Mouse (Mus musculus): ENCODE measurements at regions not wholly inside any gene's neighbourhood (a gene's known extent, or its start where the extent isn't known, plus 50 kb on each side); places are given as distances from the start of the nearest gene placed in this dataset.
"Not testable (repeated sequence)": the region's sequence is repeated elsewhere in the genome, so short reads cannot be mapped to it uniquely, and the experiment has no call there.

DNA sequence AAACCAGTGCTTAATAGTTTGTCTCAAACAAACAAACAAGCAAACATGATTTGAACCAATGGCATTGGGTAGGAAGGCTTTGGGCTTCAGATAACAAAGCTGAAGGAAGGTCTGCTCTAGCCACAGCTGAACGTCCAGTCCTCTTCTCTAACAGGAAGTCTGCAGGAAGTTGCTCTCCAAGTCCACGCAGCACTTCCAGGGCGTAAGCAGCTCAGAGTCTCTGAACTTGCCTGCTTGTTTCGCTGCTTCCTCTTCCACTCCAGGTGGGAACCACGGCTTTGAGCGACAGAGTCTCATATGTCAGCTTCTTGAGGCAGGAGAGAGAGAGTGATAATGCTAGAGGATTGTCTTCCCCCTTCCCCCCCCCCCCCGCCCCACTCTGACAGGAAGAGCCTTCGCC, 123.6 kb downstream of the Tnfrsf21 start:
- Histone ChIP-seq H3K36me3 (ENCODE audit: control insufficient read depth, insufficient read depth, low read length, poor library complexity, severe bottlenecking) (no peaks in the 10 kb centered on the region), H3K27me3 (ENCODE audit: control insufficient read depth, insufficient read depth, low read length, poor library complexity, severe bottlenecking) (no peaks in the 10 kb centered on the region)
- DNase-seq (ENCODE audit: low read depth, low spot score), result peak; percentile 1

DNA sequence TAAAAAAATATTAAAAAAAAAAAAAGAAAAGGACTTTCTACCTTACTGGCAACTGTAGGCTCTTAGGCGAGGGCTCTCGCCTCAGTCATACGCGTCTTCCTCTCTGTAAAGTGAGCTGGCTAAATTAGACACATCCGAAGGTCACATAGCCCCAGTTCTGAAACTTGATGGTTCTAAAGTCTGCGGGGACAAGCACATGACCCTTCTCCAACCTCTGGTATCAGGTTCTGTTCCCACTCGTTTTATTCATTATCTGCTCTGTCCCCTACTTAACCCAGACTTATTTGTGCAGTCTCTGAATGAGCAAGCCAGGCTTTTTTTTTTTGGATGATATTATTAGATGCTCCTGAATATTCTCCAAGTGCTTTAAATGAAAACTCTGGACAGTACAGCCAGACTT, 125.4 kb downstream of the Tnfrsf21 start:
- DNase-seq (ENCODE audit: low read depth, low spot score), result no peak
- no peaks in the 10 kb centered on the region for H3K27me3 ChIP-seq (ENCODE audit: control insufficient read depth, insufficient read depth, low read length, poor library complexity, severe bottlenecking)
- no peaks in the 10 kb centered on the region for H3K36me3 ChIP-seq (ENCODE audit: control insufficient read depth, insufficient read depth, low read length, poor library complexity, severe bottlenecking)

DNA sequence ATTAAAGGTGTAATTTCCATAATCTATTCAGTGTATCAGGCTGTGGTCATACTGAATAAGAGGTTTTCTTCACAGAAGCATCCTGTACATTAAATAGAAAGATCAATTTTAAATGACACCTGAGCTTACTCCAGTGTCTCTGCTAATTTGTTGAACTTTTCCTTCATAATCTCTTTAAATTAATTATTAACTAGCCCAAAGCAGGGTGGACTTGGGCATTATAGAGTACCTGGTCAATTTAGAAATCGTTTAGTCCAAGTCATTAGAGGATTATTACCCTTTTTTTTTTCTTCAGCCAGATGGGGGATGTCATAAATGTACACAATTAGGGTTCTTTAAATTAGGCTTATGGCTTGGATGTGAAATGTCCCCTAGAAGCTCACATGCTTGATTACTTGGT, 124.4 kb upstream of the Adgrf1 start:
- DNase-seq (ENCODE audit: low read depth, low spot score), result no peak
- no peaks in the 10 kb centered on the region for H3K36me3 ChIP-seq (ENCODE audit: control insufficient read depth, insufficient read depth, low read length, poor library complexity, severe bottlenecking)
- no peaks in the 10 kb centered on the region for H3K27me3 ChIP-seq (ENCODE audit: control insufficient read depth, insufficient read depth, low read length, poor library complexity, severe bottlenecking)

DNA sequence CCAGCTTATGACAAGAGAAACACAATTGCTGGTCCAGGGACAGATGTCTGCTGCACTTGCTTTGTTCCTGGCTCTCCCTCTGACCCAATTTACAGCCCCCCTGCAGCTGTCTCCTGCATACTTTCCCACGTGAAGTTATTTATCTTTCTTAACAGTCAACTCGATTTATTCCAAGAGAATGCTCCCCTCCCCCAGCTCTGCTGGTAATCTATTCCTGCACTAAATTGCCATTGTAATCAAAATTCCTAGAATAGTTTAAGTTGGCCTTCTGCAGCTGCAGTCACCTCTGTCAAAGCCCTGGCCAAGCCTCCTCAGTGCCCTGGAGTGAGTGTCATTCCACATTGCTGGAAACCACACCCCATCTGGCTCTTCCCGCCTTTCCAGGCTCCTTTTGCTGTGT, 122.2 kb upstream of the Adgrf1 start:
- Histone ChIP-seq H3K36me3 (ENCODE audit: control insufficient read depth, insufficient read depth, low read length, poor library complexity, severe bottlenecking) (no peaks in the 10 kb centered on the region), H3K27me3 (ENCODE audit: control insufficient read depth, insufficient read depth, low read length, poor library complexity, severe bottlenecking) (no peaks in the 10 kb centered on the region)
- no peak for DNase-seq (ENCODE audit: low read depth, low spot score)

DNA sequence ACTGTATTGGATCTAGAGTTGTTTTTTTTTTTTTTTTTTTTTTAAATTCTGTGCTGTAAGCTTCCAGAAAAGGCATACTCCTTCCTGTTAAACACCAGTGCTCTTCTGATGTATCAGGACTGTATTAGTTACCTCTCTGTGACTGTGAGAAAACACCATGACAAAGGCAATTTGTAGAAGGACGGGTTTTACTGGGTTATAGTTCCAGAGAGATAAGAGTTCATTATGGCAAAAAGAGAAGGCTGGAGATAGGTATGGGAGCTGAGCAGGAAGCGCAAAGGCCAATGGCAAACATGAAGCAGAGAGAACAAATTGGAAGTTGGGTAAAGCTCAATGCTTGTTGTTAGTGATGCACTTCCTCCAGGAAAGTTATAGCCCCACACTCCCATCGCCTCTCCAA, 117.5 kb upstream of the Adgrf1 start:
- no peak for DNase-seq (ENCODE audit: low read depth, low spot score)
- Histone ChIP-seq H3K27me3 (ENCODE audit: control insufficient read depth, insufficient read depth, low read length, poor library complexity, severe bottlenecking) (no peaks in the 10 kb centered on the region), H3K36me3 (ENCODE audit: control insufficient read depth, insufficient read depth, low read length, poor library complexity, severe bottlenecking) (no peaks in the 10 kb centered on the region)

DNA sequence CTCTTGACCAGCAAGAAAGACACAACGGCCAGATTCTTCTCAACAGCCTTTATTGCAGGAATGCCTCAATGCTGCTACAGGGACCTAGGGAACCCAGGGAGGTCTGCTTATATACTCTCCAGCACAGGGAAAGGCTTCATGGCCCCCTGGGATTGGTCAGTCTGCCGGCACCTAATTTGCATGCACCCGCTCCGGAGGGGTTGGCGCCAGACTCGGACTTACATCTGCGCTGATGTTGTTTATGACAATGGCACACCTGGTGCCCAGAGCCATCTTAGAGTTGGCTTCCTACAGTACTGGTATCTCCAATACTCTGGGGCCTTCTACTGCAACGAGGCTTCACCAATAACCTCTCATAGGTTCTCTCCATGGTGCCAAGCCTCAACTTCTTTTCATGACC, 114.9 kb upstream of the Adgrf1 start:
- DNase-seq (ENCODE audit: low read depth, low spot score); H3K36me3 ChIP-seq (ENCODE audit: control insufficient read depth, insufficient read depth, low read length, poor library complexity, severe bottlenecking); H3K27me3 ChIP-seq (ENCODE audit: control insufficient read depth, insufficient read depth, low read length, poor library complexity, severe bottlenecking): not testable (repeated sequence)

DNA sequence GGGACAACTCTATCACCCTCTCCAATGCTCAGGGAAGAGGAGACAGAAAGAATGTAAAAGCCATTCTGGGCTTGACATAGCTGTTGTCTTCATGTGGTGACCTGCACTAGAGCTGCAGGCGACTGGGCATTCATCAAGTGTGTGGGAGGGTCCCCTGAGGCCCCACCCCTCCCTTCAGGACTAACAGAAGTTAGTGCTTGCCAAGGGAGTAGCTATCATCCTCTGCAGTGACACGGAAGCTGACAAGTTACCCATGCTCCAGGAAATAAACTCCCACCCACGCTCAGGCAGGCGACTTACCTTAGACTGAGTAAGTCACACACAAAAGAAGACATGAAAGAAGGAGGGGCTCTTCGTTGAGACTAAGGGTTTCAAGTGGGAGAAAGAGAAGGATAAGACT, 114.0 kb upstream of the Adgrf1 start:
- Histone ChIP-seq H3K27me3 (ENCODE audit: control insufficient read depth, insufficient read depth, low read length, poor library complexity, severe bottlenecking) (no peaks in the 10 kb centered on the region), H3K36me3 (ENCODE audit: control insufficient read depth, insufficient read depth, low read length, poor library complexity, severe bottlenecking) (no peaks in the 10 kb centered on the region)
- no peak for DNase-seq (ENCODE audit: low read depth, low spot score)

DNA sequence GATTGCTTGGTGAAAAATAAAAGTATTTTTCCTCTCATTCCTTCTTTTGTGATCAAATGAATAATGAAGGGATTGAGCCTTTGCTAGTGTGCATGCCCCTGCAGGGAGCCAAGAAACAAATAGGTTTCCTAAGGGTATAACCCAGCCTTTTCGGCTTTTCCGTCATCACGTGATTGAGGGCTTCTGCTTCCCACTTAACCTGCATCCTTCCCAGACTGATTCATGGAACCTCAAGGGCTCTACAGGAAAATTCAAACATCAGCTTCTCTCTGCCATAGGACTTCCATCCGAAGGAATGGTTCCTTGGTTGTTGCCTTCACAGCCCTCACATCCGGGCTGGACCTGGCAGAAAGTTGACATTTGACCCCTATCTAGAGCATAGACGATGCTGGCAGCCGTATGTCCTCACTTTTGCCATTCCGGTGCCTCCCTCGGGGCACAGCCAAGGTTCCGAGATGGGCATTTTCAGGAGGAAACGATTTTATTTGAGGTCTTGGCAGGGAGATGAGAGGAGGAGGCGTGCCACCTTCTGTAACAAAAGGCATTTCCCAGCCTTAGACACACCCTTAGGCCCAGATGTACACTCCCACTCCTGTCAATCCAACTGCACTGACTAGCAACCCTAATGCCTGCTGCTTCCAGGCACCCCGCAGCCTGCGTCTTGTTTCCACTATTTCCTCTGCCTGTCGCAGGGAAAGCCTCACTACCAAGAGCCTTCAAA, 112.2 kb upstream of the Adgrf1 start:
- H3K27me3 ChIP-seq (ENCODE audit: control insufficient read depth, insufficient read depth, low read length, poor library complexity, severe bottlenecking), result no peaks in the 10 kb centered on the region
- DNase-seq (ENCODE audit: low read depth, low spot score), result no peak
- no peaks in the 10 kb centered on the region for H3K36me3 ChIP-seq (ENCODE audit: control insufficient read depth, insufficient read depth, low read length, poor library complexity, severe bottlenecking)

DNA sequence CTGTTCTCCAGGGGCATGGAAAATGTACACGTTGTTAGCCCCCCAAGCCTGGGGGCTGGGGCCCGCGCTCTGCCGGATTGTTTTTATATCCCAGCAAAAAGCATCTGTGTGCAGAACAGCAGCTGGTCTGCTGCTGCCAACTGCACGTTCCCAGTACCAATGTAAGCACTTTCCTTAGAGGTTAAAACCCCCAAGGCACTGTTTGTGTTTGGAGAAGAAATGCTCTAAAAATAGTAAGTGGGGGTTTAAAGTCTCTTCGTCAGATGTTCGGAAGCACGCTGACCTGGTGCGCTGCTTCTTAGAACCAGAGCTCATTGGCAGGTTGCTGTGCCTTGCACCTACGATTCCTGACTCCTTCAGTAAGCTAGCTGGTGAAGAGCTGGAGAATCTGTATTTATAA, 111.4 kb upstream of the Adgrf1 start:
- no peaks in the 10 kb centered on the region for H3K36me3 ChIP-seq (ENCODE audit: control insufficient read depth, insufficient read depth, low read length, poor library complexity, severe bottlenecking)
- H3K27me3 ChIP-seq (ENCODE audit: control insufficient read depth, insufficient read depth, low read length, poor library complexity, severe bottlenecking), result no peaks in the 10 kb centered on the region
- DNase-seq (ENCODE audit: low read depth, low spot score), result no peak

DNA sequence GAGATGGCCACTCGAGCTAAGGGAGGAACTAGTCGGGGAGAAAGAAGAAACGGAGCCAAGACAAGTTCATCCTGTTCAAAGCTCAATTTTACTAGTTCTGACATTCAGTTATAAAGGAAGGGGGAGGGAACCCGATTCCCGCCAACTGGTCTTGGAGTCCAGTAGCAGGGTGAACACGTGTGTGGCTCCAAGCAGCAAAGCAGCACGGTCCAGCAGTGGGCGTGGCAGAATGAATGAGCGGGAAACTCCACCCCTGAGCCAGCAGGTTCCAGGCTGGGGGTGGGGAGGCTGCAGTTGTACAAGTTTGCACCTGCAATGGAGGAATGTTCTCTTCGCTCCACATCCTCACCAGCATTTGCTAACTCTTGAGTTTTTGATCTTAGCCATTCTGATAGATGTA, 108.8 kb upstream of the Adgrf1 start:
- not testable (repeated sequence) for H3K27me3 ChIP-seq (ENCODE audit: control insufficient read depth, insufficient read depth, low read length, poor library complexity, severe bottlenecking); DNase-seq (ENCODE audit: low read depth, low spot score); H3K36me3 ChIP-seq (ENCODE audit: control insufficient read depth, insufficient read depth, low read length, poor library complexity, severe bottlenecking)

DNA sequence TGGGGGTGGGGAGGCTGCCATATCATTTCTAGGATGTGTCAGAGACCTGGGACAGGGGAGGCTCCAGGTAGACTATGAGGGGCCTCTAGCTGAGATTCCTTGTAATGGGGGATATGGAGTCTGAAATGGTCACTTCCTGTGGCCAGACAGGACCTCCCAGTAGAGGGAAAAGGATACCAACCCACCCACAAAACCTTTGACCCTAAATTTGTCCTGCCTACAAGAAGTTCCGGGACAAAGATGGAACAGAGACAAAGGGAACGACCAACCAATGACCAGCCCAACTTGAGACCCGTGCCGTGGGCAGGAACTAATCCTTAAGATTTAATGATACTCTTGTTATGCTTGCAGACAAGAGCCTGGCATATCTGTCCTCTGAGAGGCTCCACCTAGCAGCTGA, 107.0 kb upstream of the Adgrf1 start:
- DNase-seq (ENCODE audit: low read depth, low spot score), result no peak
- Histone ChIP-seq H3K27me3 (ENCODE audit: control insufficient read depth, insufficient read depth, low read length, poor library complexity, severe bottlenecking) (no peaks in the 10 kb centered on the region), H3K36me3 (ENCODE audit: control insufficient read depth, insufficient read depth, low read length, poor library complexity, severe bottlenecking) (no peaks in the 10 kb centered on the region)

DNA sequence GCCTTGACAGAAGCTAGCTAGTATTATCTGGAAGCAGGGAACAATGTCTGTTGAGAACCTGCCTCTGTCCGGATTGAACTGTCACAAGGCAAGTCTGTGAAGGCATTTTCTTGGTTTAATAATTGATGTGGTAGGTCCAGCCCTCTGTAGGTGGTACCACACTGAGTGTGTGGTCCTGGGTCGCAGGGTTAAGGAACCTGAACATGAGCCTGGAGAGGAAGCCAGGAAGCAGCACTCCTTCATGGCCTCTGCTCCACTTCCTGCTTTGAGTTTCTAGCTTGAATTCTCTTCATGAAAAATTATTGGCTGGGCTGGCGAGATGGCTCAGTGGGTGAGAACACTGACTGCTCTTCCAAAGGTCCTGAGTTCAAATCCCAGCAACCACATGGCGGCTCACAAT, 104.0 kb upstream of the Adgrf1 start:
- Histone ChIP-seq H3K36me3 (ENCODE audit: control insufficient read depth, insufficient read depth, low read length, poor library complexity, severe bottlenecking) (no peaks in the 10 kb centered on the region), H3K27me3 (ENCODE audit: control insufficient read depth, insufficient read depth, low read length, poor library complexity, severe bottlenecking) (no peaks in the 10 kb centered on the region)
- DNase-seq (ENCODE audit: low read depth, low spot score), result no peak

DNA sequence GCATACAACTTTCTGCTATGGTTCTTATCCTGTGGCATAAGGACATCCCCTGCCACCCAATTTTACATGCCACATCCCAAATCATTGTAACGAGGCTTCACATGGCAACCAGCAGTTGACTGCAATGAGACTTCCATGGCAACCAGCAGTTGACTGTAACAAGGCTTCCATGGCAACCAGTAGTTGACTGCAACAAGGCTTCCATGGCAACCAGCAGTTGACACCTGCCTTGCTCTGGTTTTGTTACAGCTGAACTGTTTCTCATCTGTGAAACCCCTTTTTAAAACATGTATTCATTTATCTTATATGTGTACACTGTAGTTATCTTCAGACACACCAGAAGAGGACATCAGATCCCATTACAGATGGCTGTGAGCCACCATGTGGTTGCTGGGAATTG, 100.7 kb upstream of the Adgrf1 start:
- no peak for DNase-seq (ENCODE audit: low read depth, low spot score)
- no peaks in the 10 kb centered on the region; the same call in 1 of the 2 replicates for H3K27me3 ChIP-seq (ENCODE audit: control insufficient read depth, insufficient read depth, low read length, poor library complexity, severe bottlenecking)
- no peaks in the 10 kb centered on the region for H3K36me3 ChIP-seq (ENCODE audit: control insufficient read depth, insufficient read depth, low read length, poor library complexity, severe bottlenecking)

DNA sequence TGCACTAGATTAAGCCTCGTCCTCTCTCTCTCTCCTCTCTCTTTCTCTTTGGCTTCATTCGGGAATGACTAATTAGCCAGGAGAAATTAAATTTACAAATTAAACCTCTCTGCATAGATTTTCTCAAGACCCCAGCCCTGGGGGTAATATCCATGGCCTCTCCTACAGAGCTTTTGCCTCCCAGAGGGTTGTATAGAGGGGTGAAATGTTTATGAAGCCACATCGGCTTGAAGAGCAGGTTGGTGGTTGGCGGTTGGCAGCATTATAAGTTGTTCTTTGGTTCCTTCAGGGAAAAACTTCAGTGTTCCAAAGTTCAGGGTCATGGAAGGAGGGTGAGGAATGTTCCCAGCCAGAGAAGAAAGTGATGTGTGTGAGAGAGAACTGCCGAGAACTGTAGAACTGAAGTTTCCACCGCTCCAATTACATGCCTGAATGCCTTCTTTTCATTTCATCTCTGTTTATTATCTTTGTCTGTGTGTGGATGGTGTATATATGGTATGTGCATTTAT, 97.4 kb upstream of the Adgrf1 start:
- DNase-seq (ENCODE audit: low read depth, low spot score), result no peak

DNA sequence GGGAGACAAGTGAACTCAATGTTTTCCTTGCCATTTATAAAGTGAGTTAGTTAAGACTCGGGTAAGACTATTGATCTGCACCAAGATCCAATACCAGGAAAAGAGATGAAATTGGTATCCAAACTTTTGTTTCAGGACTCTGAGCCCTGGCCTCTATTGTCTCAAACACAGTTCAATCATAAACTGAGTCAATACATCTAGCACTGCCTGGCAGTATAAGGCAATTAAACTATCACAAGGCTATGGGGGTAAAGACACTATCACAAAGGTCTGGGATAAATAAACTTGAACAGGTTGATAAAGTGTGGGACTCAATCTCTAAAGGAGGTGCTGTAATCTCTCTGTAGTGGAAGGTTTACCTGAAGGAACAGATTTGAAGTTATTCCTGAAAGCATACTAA, 95.3 kb upstream of the Adgrf1 start:
- DNase-seq (ENCODE audit: low read depth, low spot score), result no peak
- no peaks in the 10 kb centered on the region; the same call in 1 of the 2 replicates for H3K27me3 ChIP-seq (ENCODE audit: control insufficient read depth, insufficient read depth, low read length, poor library complexity, severe bottlenecking)
- H3K36me3 ChIP-seq (ENCODE audit: control insufficient read depth, insufficient read depth, low read length, poor library complexity, severe bottlenecking), result no peaks in the 10 kb centered on the region

More for the DNA sequence above, 97.4 kb upstream of the Adgrf1 start:
- H3K27me3 ChIP-seq (ENCODE audit: control insufficient read depth, insufficient read depth, low read length, poor library complexity, severe bottlenecking), result no peaks in the 10 kb centered on the region; the same call in 1 of the 2 replicates
- no peaks in the 10 kb centered on the region for H3K36me3 ChIP-seq (ENCODE audit: control insufficient read depth, insufficient read depth, low read length, poor library complexity, severe bottlenecking)

DNA sequence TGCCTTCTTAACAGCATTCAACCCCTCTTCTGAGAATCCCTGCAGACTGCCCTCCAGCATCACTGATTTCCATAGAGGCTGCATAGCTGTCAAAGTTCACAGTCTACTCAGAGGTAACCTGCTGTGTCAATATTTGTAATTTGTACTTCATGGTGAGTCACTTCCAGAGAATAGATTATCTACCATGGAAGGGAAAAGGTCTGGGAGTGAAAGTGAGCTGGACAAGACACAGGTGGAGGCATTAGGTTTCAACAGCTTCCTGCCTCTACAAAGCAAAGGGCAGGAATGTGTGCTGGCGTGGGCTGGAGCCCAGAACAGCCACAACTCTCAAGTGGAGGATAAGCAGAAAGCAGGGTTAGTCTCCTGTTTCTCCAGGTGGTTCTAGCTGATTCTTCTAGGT, 92.9 kb upstream of the Adgrf1 start:
- Histone ChIP-seq H3K36me3 (ENCODE audit: control insufficient read depth, insufficient read depth, low read length, poor library complexity, severe bottlenecking) (no peaks in the 10 kb centered on the region), H3K27me3 (ENCODE audit: control insufficient read depth, insufficient read depth, low read length, poor library complexity, severe bottlenecking) (no peaks in the 10 kb centered on the region; the same call in 1 of the 2 replicates)
- DNase-seq (ENCODE audit: low read depth, low spot score), result no peak
